Mouse (Mus musculus) neural tube, embryonic 14.5 days (tissue): ENCODE data around the gene Tlk1. TPM values are rescaled to one million over a fixed set of nuclear protein-coding genes. Genes with fewer than 3 reads are reported as not detected.

Experiments
- ATAC-seq: fragments of 200-750 bp; cut with Nextera tagmentation; 2 replicates; pipeline ENCODE4 v1.8.0; 2017; ENCODE audit warnings: low read depth, mild to moderate bottlenecking, moderate TSS enrichment, moderate library complexity
- H3K27ac ChIP-seq: fragments of 300-500 bp; sonication (generic); 2 replicates; pipeline ENCODE4 v1.5.1; 2014; ENCODE audit warnings: low read depth, mild to moderate bottlenecking, control low read depth, low read length, moderate library complexity, mixed read lengths
- H3K27me3 ChIP-seq: fragments of 300-500 bp; sonication (generic); 2 replicates; pipeline ENCODE4 v1.6.1; 2014; ENCODE audit warnings: low read length; ENCODE audit not compliant: control insufficient read depth, insufficient read depth
- H3K36me3 ChIP-seq: fragments of 300-500 bp; sonication (generic); 2 replicates; pipeline ENCODE4 v1.6.1; 2014; ENCODE audit warnings: low read length, mixed read lengths; ENCODE audit not compliant: control insufficient read depth, insufficient read depth
- H3K4me1 ChIP-seq: fragments of 300-500 bp; sonication (generic); 2 replicates; pipeline ENCODE4 v1.6.1; 2014; ENCODE audit warnings: low read length; ENCODE audit not compliant: control insufficient read depth, insufficient read depth
- H3K4me2 ChIP-seq: fragments of 300-500 bp; sonication (generic); 2 replicates; pipeline ENCODE4 v1.6.1; 2014; ENCODE audit warnings: mild to moderate bottlenecking, low read depth, low read length, control low read depth
- H3K4me3 ChIP-seq: fragments of 300-500 bp; sonication (generic); 2 replicates; pipeline ENCODE4 v1.5.1; 2014; ENCODE audit warnings: low read depth, low read length, control low read depth, mixed read lengths
- H3K9ac ChIP-seq: fragments of 300-500 bp; sonication (generic); replicated peaks from 2 replicates; pipeline ENCODE4 v1.6.1; 2014; ENCODE audit warnings: low read depth, mild to moderate bottlenecking, control low read depth, low read length, mixed read lengths
- H3K9me3 ChIP-seq: fragments of 300-500 bp; sonication (generic); 2 replicates; pipeline ENCODE4 v1.6.1; 2016; ENCODE audit warnings: low read length; ENCODE audit not compliant: control insufficient read depth
- WGBS: fragments of 180-500 bp; shearing (Covaris S2); extraction: QIAGEN DNeasy Blood & Tissue Kit; methylation state at CpG from one replicate; pipeline ENCODE4 v1.1.7; 2014; 5-methylcytosine and 5-hydroxymethylcytosine counted together
- polyA plus RNA-seq: library from polyadenylated mRNA; unstranded; fragments of >200 nt; fragmentation: Nextera tagmentation; extraction: Ambion mirVana; gene quantifications from 2 replicates; pipeline ENCODE4 v1.2.1, GENCODE M21; 2014

The Tlk1 gene
- polyA plus RNA-seq, 1 experiment from 2014 or later, result 28.2 TPM

- Histone ChIP-seq H3K4me3 (no peak overlapping the region), H3K4me1 (no peaks in the 10 kb centered on the region), H3K27ac (no peak overlapping the region), H3K4me2 (no peak overlapping the region), H3K9me3 (no peaks in the 10 kb centered on the region), H3K27me3 (no peaks in the 10 kb centered on the region), H3K9ac (no peak overlapping the region), H3K36me3 (no peaks in the 10 kb centered on the region)
- 74% methylated on average over 2 of the region's 2 CpGs for WGBS
- ATAC-seq, result no peak
Observed at GRCm38 (mm10) chr2:70669241-70669640, 156.3 kb downstream of the Tlk1 start.

- Histone ChIP-seq H3K9me3 (no peaks in the 10 kb centered on the region), H3K36me3 (no peaks in the 10 kb centered on the region), H3K4me2 (no peak overlapping the region), H3K27ac (no peak overlapping the region), H3K27me3 (no peaks in the 10 kb centered on the region), H3K4me1 (peaks cover 12% of the 10 kb centered on the region), H3K9ac (no peak overlapping the region), H3K4me3 (no peak overlapping the region)
- no peak for ATAC-seq
- WGBS, result 94% methylated on average over 7 of the region's 7 CpGs
Observed at GRCm38 (mm10) chr2:70667016-70667415, 158.5 kb downstream of the Tlk1 start.

GRCm38 (mm10) chr2:70663764-70664163 lies 161.8 kb downstream of the Tlk1 start:
- H3K4me2 ChIP-seq, result no peak overlapping the region; the same call in 1 of the 2 replicates
- no peak overlapping the region for H3K4me3 ChIP-seq

More at GRCm38 (mm10) chr2:70663764-70664163, 161.8 kb downstream of the Tlk1 start:
- Histone ChIP-seq H3K9me3 (no peaks in the 10 kb centered on the region), H3K36me3 (no peaks in the 10 kb centered on the region), H3K4me1 (peaks cover 12% of the 10 kb centered on the region), H3K27me3 (no peaks in the 10 kb centered on the region), H3K27ac (no peak overlapping the region), H3K9ac (no peak overlapping the region)
- WGBS, result 80% methylated on average over 5 of the region's 5 CpGs
- no peak for ATAC-seq

Other genes starting within 250 kb of the Tlk1 start
- 130 and 136 TPM in 2 replicates for gene Gorasp2, start 164.2 kb downstream of the Tlk1 start, polyA plus RNA-seq
- gene Gm26558, start 163.6 kb downstream of the Tlk1 start, polyA plus RNA-seq, result 5.0 and 5.6 TPM in 2 replicates
- gene Dcaf17, start 229.6 kb upstream of the Tlk1 start, polyA plus RNA-seq, result 27.5 and 31.7 TPM in 2 replicates
- gene Mettl8, start 229.9 kb upstream of the Tlk1 start, polyA plus RNA-seq, result 13.3 and 14.1 TPM in 2 replicates